Mouse (Mus musculus) thymus, adult 2 months (tissue): ENCODE measurements around the gene Flt3. TPM values are rescaled to one million over a fixed set of nuclear protein-coding genes. Genes with fewer than 3 reads are reported as not detected.
A peak's percentile ranks its signal among the peaks of the same experiment; 100 is the strongest.

ENCODE experiments used
- DNase-seq: peaks from one replicate; pipeline ENCODE4 v3.0.0; 2021
- H3K27ac ChIP-seq: fragments of 200-500 bp; 2 replicates; pipeline ENCODE4 v1.5.1; 2012; ENCODE audit warnings: low read length, control low read depth; ENCODE audit not compliant: control insufficient read depth, insufficient read depth
- H3K27me3 ChIP-seq: fragments of 200-500 bp; 2 replicates; pipeline ENCODE4 v1.6.1; 2012; ENCODE audit warnings: mild to moderate bottlenecking, low read length, moderate library complexity, mixed read lengths; ENCODE audit not compliant: control insufficient read depth, insufficient read depth
- H3K36me3 ChIP-seq: fragments of 200-500 bp; 2 replicates; pipeline ENCODE4 v1.6.1; 2012; ENCODE audit warnings: mild to moderate bottlenecking, low read length, moderate library complexity; ENCODE audit not compliant: control insufficient read depth, insufficient read depth
- H3K4me1 ChIP-seq: fragments of 200-500 bp; replicated peaks from 2 replicates; pipeline ENCODE4 v1.6.1; 2012; ENCODE audit warnings: low read length; ENCODE audit not compliant: control insufficient read depth, insufficient read depth
- H3K4me3 ChIP-seq: fragments of 200-500 bp; 2 replicates; pipeline ENCODE4 v1.5.1; 2012; ENCODE audit warnings: mild to moderate bottlenecking, low read length, control low read depth, moderate library complexity; ENCODE audit not compliant: control insufficient read depth, insufficient read depth
- CTCF ChIP-seq: fragments of 200-500 bp; IDR thresholded peaks from 2 replicates; pipeline ENCODE4 v1.5.1; 2012; ENCODE audit warnings: mild to moderate bottlenecking, control low read depth, low read length, moderate library complexity, borderline replicate concordance; ENCODE audit not compliant: control insufficient read depth, poor library complexity, insufficient read depth; ENCODE audit errors: extremely low read depth
- POLR2A ChIP-seq: fragments of 200-500 bp; IDR thresholded peaks from 2 replicates; pipeline ENCODE4 v1.6.1; 2012; ENCODE audit warnings: mild to moderate bottlenecking, low read length, control low read depth, moderate library complexity; ENCODE audit not compliant: control insufficient read depth, poor library complexity, insufficient read depth; ENCODE audit errors: extremely low read depth
- WGBS: fragments of 180-500 bp; shearing (Covaris S2); methylation state at CpG from one replicate; pipeline ENCODE4 v1.1.7; 2018; 5-methylcytosine and 5-hydroxymethylcytosine counted together
- polyA plus RNA-seq: library from polyadenylated mRNA; depleted of rRNA; stranded (reverse); fragments of >200 nt; gene quantifications from 2 replicates; pipeline ENCODE4 v1.2.3, GENCODE M21; 2012

Gene Flt3
- polyA plus RNA-seq, 1 experiment: 5.8 TPM

DNA sequence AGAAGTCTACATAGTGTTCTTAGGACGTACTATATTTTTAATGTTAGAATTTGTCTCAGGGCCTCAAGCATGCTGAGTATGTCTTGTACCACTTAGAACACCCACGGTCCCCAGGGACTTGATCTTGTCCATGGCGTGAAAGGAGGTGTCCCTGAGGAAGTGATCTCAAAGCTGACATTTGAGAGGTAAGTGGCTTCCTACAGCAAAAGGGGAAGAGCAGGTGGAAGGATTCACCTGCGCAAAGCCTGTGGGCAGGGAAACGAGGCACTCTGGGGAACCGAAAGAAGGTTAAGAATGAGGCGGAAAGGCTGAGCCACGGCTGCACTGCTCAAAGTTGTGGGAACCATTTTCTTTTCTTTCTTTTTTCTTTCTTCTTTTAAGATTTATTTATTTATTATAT lies 48.4 kb downstream of the Flt3 start:
- DNase-seq: no peak
- Histone ChIP-seq H3K36me3 (no peaks in the 10 kb centered on the region), H3K4me1 (peaks cover 20% of the 10 kb centered on the region), H3K27me3 (no peaks in the 10 kb centered on the region), H3K27ac (no peak overlapping the region), H3K4me3 (no peak overlapping the region)
- no peak for TF ChIP-seq CTCF
- no peak for TF ChIP-seq POLR2A
- WGBS: 88% methylated on average over 8 of the region's 8 CpGs

- 95% methylated on average over 1 of the region's 1 CpGs for WGBS
Observed at GRCm38 (mm10) chr5:147345981-147346380, 54.3 kb downstream of the Flt3 start.

DNA sequence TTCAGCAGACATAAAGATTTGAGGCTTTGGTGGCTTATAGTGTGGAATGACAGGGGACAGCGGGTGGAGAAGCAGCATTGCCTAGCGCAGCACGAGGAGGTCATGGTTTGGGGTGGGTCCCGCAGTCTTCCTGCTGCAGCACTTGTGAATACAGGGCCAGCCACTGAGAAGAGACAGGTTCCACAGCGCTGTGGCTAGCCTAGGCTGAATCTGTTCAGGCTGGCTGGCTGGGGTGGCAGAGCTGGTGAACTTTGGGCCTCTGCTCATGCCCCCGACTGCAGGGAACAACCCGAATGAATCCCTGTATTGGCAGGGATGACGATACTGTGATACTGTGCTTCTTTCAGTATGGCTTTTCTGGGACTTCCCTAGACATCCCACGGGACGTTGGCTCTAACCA lies 56.4 kb downstream of the Flt3 start:
- Histone ChIP-seq H3K27ac (no peak overlapping the region), H3K4me3 (no peak overlapping the region), H3K4me1 (peaks cover 40% of the 10 kb centered on the region), H3K27me3 (no peaks in the 10 kb centered on the region), H3K36me3 (no peaks in the 10 kb centered on the region)
- DNase-seq: no peak
- 90% methylated on average over 10 of the region's 10 CpGs for WGBS
- TF ChIP-seq CTCF (no peak), POLR2A (no peak)

More at GRCm38 (mm10) chr5:147345981-147346380, 54.3 kb downstream of the Flt3 start:
- Histone ChIP-seq H3K27ac (no peak overlapping the region), H3K27me3 (no peaks in the 10 kb centered on the region), H3K4me1 (peaks cover 26% of the 10 kb centered on the region), H3K4me3 (no peak overlapping the region), H3K36me3 (no peaks in the 10 kb centered on the region)
- TF ChIP-seq CTCF: no peak
- TF ChIP-seq POLR2A: no peak
- no peak for DNase-seq

DNA sequence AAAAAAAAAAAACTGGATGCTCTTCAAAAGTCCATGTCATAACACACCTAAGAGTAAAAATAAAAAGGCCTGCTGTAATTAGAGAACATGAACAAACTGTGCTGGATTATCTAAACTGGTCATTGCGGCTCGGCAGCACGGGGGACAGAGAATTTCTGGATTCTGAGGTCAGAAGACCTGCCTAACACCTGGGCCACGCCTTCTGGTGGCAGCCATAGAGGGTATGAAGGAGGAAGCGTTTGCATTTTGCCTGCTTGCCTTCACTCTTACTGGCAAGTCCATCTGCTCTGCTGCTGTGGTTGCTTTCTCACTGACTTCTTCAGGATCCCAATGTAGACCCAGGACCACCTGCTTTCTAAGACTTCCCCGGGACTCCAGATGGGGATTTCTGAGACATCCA lies 57.4 kb downstream of the Flt3 start:
- DNase-seq: no peak
- 93% methylated on average over 6 of the region's 6 CpGs for WGBS
- peaks cover 46% of the 10 kb centered on the region for H3K4me1 ChIP-seq
- H3K36me3 ChIP-seq: no peaks in the 10 kb centered on the region
- H3K27ac ChIP-seq: no peak overlapping the region
- no peak for TF ChIP-seq CTCF
- no peak for TF ChIP-seq POLR2A
- H3K27me3 ChIP-seq: no peaks in the 10 kb centered on the region
- no peak overlapping the region for H3K4me3 ChIP-seq

- peak overlapping the region; percentile 92 for H3K27ac ChIP-seq
Observed at GRCm38 (mm10) chr5:147340741-147341414, 59.4 kb downstream of the Flt3 start.

DNA sequence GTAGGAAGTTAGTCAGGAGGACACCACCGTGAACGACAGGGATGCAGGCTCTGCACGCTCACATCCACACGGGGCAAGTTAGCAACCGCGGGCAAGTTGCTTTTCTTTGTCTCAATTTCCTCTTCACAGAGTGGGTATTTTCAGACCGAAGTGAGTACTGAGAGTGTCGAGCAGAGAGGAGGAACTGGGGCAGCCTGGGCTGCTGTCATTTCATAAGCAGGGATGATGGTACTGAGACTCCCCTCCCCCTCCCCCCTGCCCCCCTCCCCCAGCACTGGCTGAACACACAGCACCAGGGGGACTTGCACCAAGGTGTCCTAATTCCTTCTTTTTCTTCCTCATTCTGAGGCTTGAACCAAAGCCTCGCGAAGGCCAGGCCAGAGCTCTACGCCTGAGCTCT lies 60.7 kb downstream of the Flt3 start:
- H3K4me1 ChIP-seq: peaks cover 46% of the 10 kb centered on the region
- TF ChIP-seq POLR2A (no peak), CTCF (no peak)
- H3K4me3 ChIP-seq: no peak overlapping the region
- H3K27me3 ChIP-seq: no peaks in the 10 kb centered on the region
- no peaks in the 10 kb centered on the region for H3K36me3 ChIP-seq
- peak; percentile 43 for DNase-seq
- H3K27ac ChIP-seq: peak overlapping the region; percentile 80
- 17% methylated on average over 11 of the region's 11 CpGs for WGBS

More at GRCm38 (mm10) chr5:147340741-147341414, 59.4 kb downstream of the Flt3 start:
- Histone ChIP-seq H3K27me3 (no peaks in the 10 kb centered on the region), H3K36me3 (no peaks in the 10 kb centered on the region), H3K4me3 (no peak overlapping the region), H3K4me1 (peaks cover 46% of the 10 kb centered on the region)
- DNase-seq: peak; percentile 76
- WGBS: 2% methylated on average over 13 of the region's 13 CpGs
- no peak for TF ChIP-seq CTCF
- no peak for TF ChIP-seq POLR2A
